Mouse (Mus musculus): ENCODE data around the gene Asic1. TPM values are rescaled to one million over a fixed set of nuclear protein-coding genes. Genes with fewer than 3 reads are reported as not detected.
A peak's percentile ranks its signal among the peaks of the same experiment; 100 is the strongest.
"Not testable (repeated sequence)": the region's sequence is repeated elsewhere in the genome, so short reads cannot be mapped to it uniquely, and the experiment has no call there.

The Asic1 gene
- polyA plus RNA-seq, 1 experiment from 2014 or later = 0.53 TPM

DNA sequence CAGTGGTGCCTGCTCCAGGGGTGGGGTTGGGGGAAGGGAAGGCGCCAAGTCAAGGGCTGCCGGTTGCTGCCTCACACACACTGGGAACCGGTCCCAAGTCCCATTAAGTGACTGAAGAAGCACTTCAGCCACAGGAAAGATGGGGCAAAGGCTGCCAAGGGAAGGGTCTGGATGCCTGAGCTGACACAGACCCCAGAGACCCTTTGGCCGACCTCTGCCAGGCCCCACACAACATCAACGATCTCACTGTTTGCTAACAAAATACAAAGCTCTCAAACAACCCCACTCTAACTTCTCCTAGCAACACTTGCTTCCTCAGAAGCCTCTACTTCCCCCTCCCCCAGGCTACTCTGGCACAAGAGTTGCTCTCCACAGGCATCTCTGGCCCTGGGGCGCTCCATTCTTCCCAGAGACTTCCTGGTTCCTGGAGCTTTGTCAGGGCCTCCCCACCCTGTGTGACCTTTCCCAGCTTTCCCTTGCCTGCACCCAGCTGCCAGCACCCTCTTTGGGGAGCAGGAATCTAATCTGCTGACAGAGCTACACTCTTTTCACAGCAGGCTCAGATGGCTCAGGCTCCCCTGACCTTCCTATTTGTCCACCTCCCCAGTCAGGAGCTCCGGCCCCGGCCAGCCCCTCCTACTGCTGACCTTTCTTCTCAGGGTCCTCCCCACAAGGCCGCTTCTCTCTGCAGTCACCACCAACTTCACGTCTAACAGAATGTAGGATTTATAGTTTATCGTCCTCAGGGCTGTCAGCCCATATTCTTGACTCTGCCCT, 53.5 kb downstream of the Asic1 start:
- Histone ChIP-seq H3K4me1 (replicated peaks) (peaks cover 53% of the 10 kb centered on the region), H3K4me3 (replicated peaks) (no peak overlapping the region; the same call in 1 of the 2 replicates), H3K9me3 (replicated peaks) (peaks cover 2% of the 10 kb centered on the region; the same call in 1 of the 2 replicates), H3K27ac (peak overlapping the region; percentile 86), H3K9ac (peak overlapping the region; percentile 54; the same call in 1 of the 2 replicates), H3K4me2 (peak overlapping the region; percentile 77), H3K36me3 (peaks cover 21% of the 10 kb centered on the region), H3K27me3 (no peaks in the 10 kb centered on the region; the same call in 1 of the 2 replicates)
- 31% methylated on average over 11 of the region's 11 CpGs for WGBS (ENCODE audit: insufficient replicate concordance)
- no peak for ATAC-seq (ENCODE audit: low read depth)
- DNase-seq = no peak

DNA sequence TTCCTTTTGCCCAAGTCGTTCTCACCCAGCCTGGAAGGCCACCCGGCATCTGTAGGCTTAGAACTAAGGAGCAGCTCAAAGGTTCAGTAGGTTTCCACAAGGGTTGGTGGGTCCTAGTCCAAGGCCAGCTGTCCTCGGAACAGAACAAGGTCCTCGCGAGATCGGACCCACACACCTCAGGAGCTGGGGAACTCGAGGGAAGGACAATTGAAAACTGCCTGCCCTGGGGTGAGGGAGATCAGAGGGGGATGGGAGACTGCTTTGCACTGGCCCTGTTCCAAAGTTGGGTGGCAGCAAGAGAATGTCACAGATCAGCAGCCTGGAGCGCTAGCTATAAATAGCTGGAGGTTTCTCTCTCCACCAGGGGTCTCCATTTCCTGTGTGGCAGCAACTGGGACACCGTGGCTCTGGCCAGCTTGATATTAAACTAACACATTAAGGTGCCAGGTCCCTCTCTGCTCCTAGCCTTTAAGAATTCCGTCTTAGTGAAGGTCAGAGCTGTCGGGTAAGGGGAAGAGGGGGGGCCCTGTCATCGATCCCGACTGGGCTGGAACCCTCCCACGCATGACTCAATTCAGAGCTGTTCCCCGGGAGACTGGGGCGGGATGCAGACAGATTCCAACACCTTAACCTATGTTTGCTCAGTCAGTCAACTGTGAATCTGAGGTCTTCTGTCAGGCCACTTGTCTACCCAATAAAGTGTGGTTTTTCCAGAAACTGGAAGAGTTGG, 54.3 kb downstream of the Asic1 start:
- Histone ChIP-seq H3K4me3 (replicated peaks) (peak overlapping the region; percentile 83), H3K4me2 (peak overlapping the region; percentile 77), H3K9ac (peak overlapping the region; percentile 54), H3K36me3 (peaks cover 28% of the 10 kb centered on the region), H3K4me1 (replicated peaks) (peaks cover 51% of the 10 kb centered on the region), H3K9me3 (replicated peaks) (peaks cover 6% of the 10 kb centered on the region; the same call in 1 of the 2 replicates), H3K27ac (peak overlapping the region; percentile 86), H3K27me3 (no peaks in the 10 kb centered on the region; the same call in 1 of the 2 replicates)
- ATAC-seq (ENCODE audit: low read depth) (no peak), DNase-seq (peak; percentile 47)
- 13% methylated on average over 16 of the region's 16 CpGs for WGBS (ENCODE audit: insufficient replicate concordance)

- Histone ChIP-seq H3K9ac (peak within 1 kb of the TSS; percentile 87), H3K27me3 (no peaks in the 10 kb centered on the region; the same call in 1 of the 2 replicates), H3K27ac (peak within 1 kb of the TSS; percentile 86), H3K4me1 (replicated peaks) (peaks cover 51% of the 10 kb centered on the region), H3K4me3 (replicated peaks) (peak within 1 kb of the TSS; percentile 83), H3K36me3 (peaks cover 28% of the 10 kb centered on the region), H3K9me3 (replicated peaks) (peaks cover 6% of the 10 kb centered on the region; the same call in 1 of the 2 replicates), H3K4me2 (peak within 1 kb of the TSS; percentile 77)
- under 1% methylated on average over 67 of the region's 68 CpGs for WGBS (ENCODE audit: insufficient replicate concordance)
- ATAC-seq (ENCODE audit: low read depth) (peak; percentile 91), DNase-seq (peak; percentile 91)
Observed at GRCm38 (mm10) chr15:99725341-99726155, 55.4 kb downstream of the Asic1 start, which contains the start of gene Cox14. Cox14 (plus strand) TSS chr15:99725618.

GRCm38 (mm10) chr15:99726549-99726948, 56.4 kb downstream of the Asic1 start:
- Histone ChIP-seq H3K9ac (peak overlapping the region; percentile 87), H3K4me1 (replicated peaks) (peaks cover 51% of the 10 kb centered on the region), H3K4me2 (peak overlapping the region; percentile 77), H3K27me3 (no peaks in the 10 kb centered on the region; the same call in 1 of the 2 replicates), H3K36me3 (peaks cover 25% of the 10 kb centered on the region), H3K4me3 (replicated peaks) (peak overlapping the region; percentile 83), H3K27ac (no peak overlapping the region), H3K9me3 (replicated peaks) (peaks cover 6% of the 10 kb centered on the region; the same call in 1 of the 2 replicates)
- WGBS (ENCODE audit: insufficient replicate concordance) = 69% methylated on average over 2 of the region's 2 CpGs
- DNase-seq = no peak
- no peak for ATAC-seq (ENCODE audit: low read depth)

GRCm38 (mm10) chr15:99727039-99727438, 56.9 kb downstream of the Asic1 start:
- not testable (repeated sequence) for ATAC-seq (ENCODE audit: low read depth); H3K9me3 ChIP-seq (replicated peaks); H3K9ac ChIP-seq; DNase-seq; H3K27ac ChIP-seq; H3K27me3 ChIP-seq
- Histone ChIP-seq H3K4me1 (replicated peaks) (peaks cover 47% of the 10 kb centered on the region), H3K4me2 (0 out of 2 replicates have a peak overlapping the region, but pooled peaks have one; percentile 77), H3K4me3 (replicated peaks) (peak overlapping the region; percentile 83; the same call in 1 of the 2 replicates), H3K36me3 (peaks cover 25% of the 10 kb centered on the region)
- WGBS (ENCODE audit: insufficient replicate concordance) = 84% methylated on average over 4 of the region's 5 CpGs

DNA sequence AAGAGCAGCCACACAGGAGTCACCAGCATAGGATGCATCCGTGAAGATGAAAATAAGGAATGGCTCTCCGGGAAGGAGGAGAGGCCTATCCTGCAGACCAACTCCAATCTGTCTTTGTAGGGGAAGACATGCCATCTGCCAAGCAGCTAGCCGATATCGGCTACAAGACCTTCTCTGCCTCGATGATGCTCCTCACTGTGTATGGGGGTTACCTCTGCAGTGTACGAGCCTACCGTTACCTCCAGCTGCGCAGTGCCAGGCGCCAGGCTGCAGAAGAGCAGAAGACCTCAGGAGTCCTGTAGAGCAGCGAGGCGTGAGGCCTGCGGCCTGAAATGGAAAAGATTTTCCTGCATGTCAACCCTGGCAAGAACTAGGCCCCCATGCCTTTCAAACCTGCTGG, 57.4 kb downstream of the Asic1 start:
- Histone ChIP-seq H3K4me1 (replicated peaks) (peaks cover 42% of the 10 kb centered on the region), H3K4me2 (no peak overlapping the region), H3K27ac (no peak overlapping the region), H3K9me3 (replicated peaks) (peaks cover 6% of the 10 kb centered on the region; the same call in 1 of the 2 replicates), H3K27me3 (no peaks in the 10 kb centered on the region; the same call in 1 of the 2 replicates), H3K36me3 (peaks cover 25% of the 10 kb centered on the region), H3K4me3 (replicated peaks) (no peak overlapping the region), H3K9ac (no peak overlapping the region)
- ATAC-seq (ENCODE audit: low read depth) = no peak
- no peak for DNase-seq
- WGBS (ENCODE audit: insufficient replicate concordance) = 90% methylated on average over 12 of the region's 12 CpGs

- Histone ChIP-seq H3K9me3 (replicated peaks) (peaks cover 6% of the 10 kb centered on the region; the same call in 1 of the 2 replicates), H3K4me1 (replicated peaks) (peaks cover 35% of the 10 kb centered on the region), H3K4me3 (replicated peaks) (no peak overlapping the region), H3K27me3 (no peaks in the 10 kb centered on the region; the same call in 1 of the 2 replicates), H3K27ac (no peak overlapping the region), H3K9ac (no peak overlapping the region), H3K36me3 (peaks cover 25% of the 10 kb centered on the region), H3K4me2 (no peak overlapping the region)
- 88% methylated on average over 5 of the region's 5 CpGs for WGBS (ENCODE audit: insufficient replicate concordance)
- ATAC-seq (ENCODE audit: low read depth) = no peak
- no peak for DNase-seq
Observed at GRCm38 (mm10) chr15:99728211-99728610, 58.0 kb downstream of the Asic1 start.

- Histone ChIP-seq H3K4me1 (replicated peaks) (peaks cover 25% of the 10 kb centered on the region), H3K4me3 (replicated peaks) (no peak overlapping the region), H3K9me3 (replicated peaks) (peaks cover 6% of the 10 kb centered on the region; the same call in 1 of the 2 replicates), H3K9ac (no peak overlapping the region), H3K4me2 (no peak overlapping the region), H3K27ac (no peak overlapping the region), H3K27me3 (no peaks in the 10 kb centered on the region), H3K36me3 (peaks cover 29% of the 10 kb centered on the region)
- DNase-seq = no peak
- WGBS (ENCODE audit: insufficient replicate concordance) = 81% methylated on average over 4 of the region's 4 CpGs
- ATAC-seq (ENCODE audit: low read depth) = no peak
Observed at GRCm38 (mm10) chr15:99729056-99729783, 59.1 kb downstream of the Asic1 start.

- ATAC-seq (ENCODE audit: low read depth) = no peak
- 87% methylated on average over 2 of the region's 2 CpGs for WGBS (ENCODE audit: insufficient replicate concordance)
Observed at GRCm38 (mm10) chr15:99731167-99731566, 61.0 kb downstream of the Asic1 start.

DNA sequence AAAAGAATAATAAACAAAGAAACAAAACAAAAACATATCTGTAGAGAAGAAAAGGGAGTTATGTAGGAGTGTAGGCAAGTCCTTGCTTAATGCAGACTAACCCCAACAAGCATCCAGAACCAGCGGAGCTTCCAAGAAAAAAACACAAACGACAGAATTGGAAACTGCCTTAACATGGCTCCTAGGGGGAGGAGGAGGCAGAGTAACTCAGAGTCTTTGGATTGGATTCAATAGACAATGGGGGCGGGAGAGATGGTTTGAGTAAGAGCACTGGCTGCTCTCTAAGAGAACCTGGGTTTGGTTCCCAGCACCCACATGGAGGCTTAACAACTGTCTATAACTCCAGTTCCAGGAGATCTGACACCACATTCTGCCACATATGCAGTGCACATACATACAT, 61.5 kb downstream of the Asic1 start:
- DNase-seq (no peak), ATAC-seq (ENCODE audit: low read depth) (no peak)
- Histone ChIP-seq H3K4me2 (no peak overlapping the region), H3K36me3 (peaks cover 42% of the 10 kb centered on the region), H3K4me3 (replicated peaks) (no peak overlapping the region), H3K9me3 (replicated peaks) (peaks cover 6% of the 10 kb centered on the region; the same call in 1 of the 2 replicates), H3K9ac (no peak overlapping the region), H3K27ac (no peak overlapping the region), H3K4me1 (replicated peaks) (peaks cover 7% of the 10 kb centered on the region), H3K27me3 (no peaks in the 10 kb centered on the region)
- WGBS (ENCODE audit: insufficient replicate concordance) = 70% methylated on average over 3 of the region's 3 CpGs

More at GRCm38 (mm10) chr15:99731167-99731566, 61.0 kb downstream of the Asic1 start:
- no peaks in the 10 kb centered on the region for H3K27me3 ChIP-seq
- H3K4me1 ChIP-seq (replicated peaks) = peaks cover 12% of the 10 kb centered on the region
- H3K9me3 ChIP-seq (replicated peaks) = peaks cover 6% of the 10 kb centered on the region; the same call in 1 of the 2 replicates
- no peak overlapping the region for H3K9ac ChIP-seq
- no peak overlapping the region for H3K4me2 ChIP-seq
- no peak overlapping the region for H3K27ac ChIP-seq
- no peak overlapping the region for H3K4me3 ChIP-seq (replicated peaks)
- DNase-seq = no peak
- H3K36me3 ChIP-seq = peaks cover 37% of the 10 kb centered on the region

Measured in liver, embryonic 13.5 days (tissue).